Mouse (Mus musculus): ENCODE measurements around the gene Obscn.

The Obscn gene

GRCm38 (mm10) chr11:59135904-59136452 lies at the start of gene Obscn:
TSS of gene Obscn (minus strand) at chr11:59136402.
- DNase-seq: no peak

- DNase-seq: no peak
Measured at GRCm38 (mm10) chr11:59185490-59185889, 49.3 kb upstream of the Obscn start.

- DNase-seq: peak; percentile 56 to 62
Measured at GRCm38 (mm10) chr11:59183821-59184220, 47.6 kb upstream of the Obscn start.

- DNase-seq: peak; percentile 32 to 36
Measured at GRCm38 (mm10) chr11:59182864-59183331, 46.7 kb upstream of the Obscn start, which contains the start of gene Gjc2. TSS of gene Gjc2 (minus strand) at chr11:59183213.

- no peak for DNase-seq
Measured at GRCm38 (mm10) chr11:59176921-59177320, 40.7 kb upstream of the Obscn start.

GRCm38 (mm10) chr11:59176475-59176874 lies 40.3 kb upstream of the Obscn start:
- DNase-seq: no peak

- DNase-seq: no peak
Measured at GRCm38 (mm10) chr11:59174189-59174838, 38.1 kb upstream of the Obscn start.

GRCm38 (mm10) chr11:59170549-59170948 lies 34.3 kb upstream of the Obscn start:
- DNase-seq: no peak

- DNase-seq: no peak
Measured at GRCm38 (mm10) chr11:59169807-59170206, 33.6 kb upstream of the Obscn start.

- no peak for DNase-seq
Measured at GRCm38 (mm10) chr11:59165616-59166241, 29.5 kb upstream of the Obscn start.

GRCm38 (mm10) chr11:59164384-59164783 lies 28.2 kb upstream of the Obscn start:
- no peak for DNase-seq

GRCm38 (mm10) chr11:59163255-59164236 lies 27.3 kb upstream of the Obscn start, which contains the start of gene Iba57:
TSS of gene Iba57 (minus strand) at chr11:59163739.
- peak; percentile 98 for DNase-seq

GRCm38 (mm10) chr11:59162443-59163254 lies 26.4 kb upstream of the Obscn start:
- peak in 1 of 2 experiments; percentile 13 for DNase-seq

GRCm38 (mm10) chr11:59161398-59161797 lies 25.2 kb upstream of the Obscn start:
- DNase-seq: no peak

- DNase-seq: no peak
Measured at GRCm38 (mm10) chr11:59159558-59159957, 23.4 kb upstream of the Obscn start.

- no peak for DNase-seq
Measured at GRCm38 (mm10) chr11:59159099-59159498, 22.9 kb upstream of the Obscn start.

GRCm38 (mm10) chr11:59155900-59156299 lies 19.7 kb upstream of the Obscn start:
- no peak for DNase-seq

GRCm38 (mm10) chr11:59154220-59154619 lies 18.0 kb upstream of the Obscn start:
- DNase-seq: no peak

- no peak for DNase-seq
Measured at GRCm38 (mm10) chr11:59151729-59152128, 15.5 kb upstream of the Obscn start.

GRCm38 (mm10) chr11:59149302-59149701 lies 13.1 kb upstream of the Obscn start:
- DNase-seq: no peak

- DNase-seq: no peak
Measured at GRCm38 (mm10) chr11:59142962-59143361, 6.8 kb upstream of the Obscn start.
